Mouse (Mus musculus): ENCODE results near the gene Fgr. TPM values are rescaled to one million over a fixed set of nuclear protein-coding genes. Genes with fewer than 3 reads are reported as not detected.

Gene Fgr
- total RNA-seq, 2 experiments from 2014 or later, result 2.5 to 3.4 TPM

- 0 out of 2 replicates have a peak, but pooled peaks have one; percentile 2 for ATAC-seq (replicated peaks; ENCODE audit: poor library complexity)
Observed at GRCm38 (mm10) chr4:133050196-133050836, 76.4 kb downstream of the Fgr start.

GRCm38 (mm10) chr4:133050837-133051549 is 77.1 kb downstream of the Fgr start:
- peak; percentile 27 for ATAC-seq (replicated peaks; ENCODE audit: poor library complexity)

DNA sequence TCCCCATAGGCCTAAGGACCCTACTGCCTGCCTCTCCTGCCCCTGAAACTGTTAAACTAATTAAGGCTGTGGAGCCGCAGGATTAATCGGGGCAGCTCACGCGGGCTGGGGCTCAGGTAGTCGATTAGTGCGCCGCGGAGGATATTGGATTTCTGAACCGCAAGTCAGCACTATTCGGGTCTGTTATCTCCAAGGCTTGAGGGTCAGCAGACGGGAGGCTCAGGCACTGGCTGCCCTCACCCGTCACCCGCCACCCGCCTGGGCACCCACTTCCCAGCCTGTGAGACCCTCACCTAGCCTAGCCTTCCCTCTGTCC is 77.6 kb downstream of the Fgr start:
- ATAC-seq (replicated peaks; ENCODE audit: poor library complexity), result no peak

Other genes with a start within 250 kb of the Fgr start
- gene Xkr8, start 241.5 kb upstream of the Fgr start, total RNA-seq (2015), result 2.6 and 3.9 TPM in 2 replicates
- gene Xkr8, start 241.5 kb upstream of the Fgr start, total RNA-seq (2017), result 3.4 and 4.8 TPM in 2 replicates
- gene Smpdl3b, start 216.8 kb upstream of the Fgr start, total RNA-seq (2015), result 0.07 TPM in 1 of 2 replicates, not detected in the other
- 0.33 TPM in 1 of 2 replicates, not detected in the other for gene Smpdl3b, start 216.8 kb upstream of the Fgr start, total RNA-seq (2017)
- 62.3 and 65.5 TPM in 2 replicates for gene Rpa2, start 205.8 kb upstream of the Fgr start, total RNA-seq (2015)
- gene Rpa2, start 205.8 kb upstream of the Fgr start, total RNA-seq (2017), result 56.2 and 68.4 TPM in 2 replicates
- 27.5 and 35.0 TPM in 2 replicates for gene Themis2, start 177.7 kb upstream of the Fgr start, total RNA-seq (2015)
- gene Themis2, start 177.7 kb upstream of the Fgr start, total RNA-seq (2017), result 18.9 and 23.6 TPM in 2 replicates
- 36.1 and 42.9 TPM in 2 replicates for gene Ppp1r8, start 130.9 kb upstream of the Fgr start, total RNA-seq (2015)
- gene Ppp1r8, start 130.9 kb upstream of the Fgr start, total RNA-seq (2017), result 62.9 and 71.0 TPM in 2 replicates
- 34.4 and 36.5 TPM in 2 replicates for gene Stx12, start 89.6 kb upstream of the Fgr start, total RNA-seq (2015)
- gene Stx12, start 89.6 kb upstream of the Fgr start, total RNA-seq (2017), result 31.3 and 33.1 TPM in 2 replicates
- gene Fam76a, start 51.5 kb upstream of the Fgr start, total RNA-seq (2015), result 17.9 and 18.0 TPM in 2 replicates
- gene Fam76a, start 51.5 kb upstream of the Fgr start, total RNA-seq (2017), result 31.5 and 42.0 TPM in 2 replicates
- gene Ahdc1, start 37.2 kb downstream of the Fgr start, total RNA-seq (2015), result 4.1 and 5.3 TPM in 2 replicates
- 0.81 and 3.8 TPM in 2 replicates for gene Ahdc1, start 37.2 kb downstream of the Fgr start, total RNA-seq (2017)
- 124 and 135 TPM in 2 replicates for gene Wasf2, start 156.4 kb downstream of the Fgr start, total RNA-seq (2015)
- gene Wasf2, start 156.4 kb downstream of the Fgr start, total RNA-seq (2017), result 24.7 and 35.1 TPM in 2 replicates
- not detected in 2 replicates for gene Cd164l2, start 238.0 kb downstream of the Fgr start, total RNA-seq (2015)
- not detected in 2 replicates for gene Cd164l2, start 238.0 kb downstream of the Fgr start, total RNA-seq (2017)
- not detected in 2 replicates for gene Gpr3, start 238.4 kb downstream of the Fgr start, total RNA-seq (2015)
- gene Gpr3, start 238.4 kb downstream of the Fgr start, total RNA-seq (2017), result 0.08 TPM in 1 of 2 replicates, not detected in the other

Data from megakaryocyte progenitor cell, adult 5-6 weeks (primary cell).